Mouse (Mus musculus) hindbrain, embryonic 12.5 days (tissue): ENCODE measurements around the gene Nckap1. TPM values are rescaled to one million over a fixed set of nuclear protein-coding genes. Genes with fewer than 3 reads are reported as not detected.
"Not testable (repeated sequence)": the region's sequence is repeated elsewhere in the genome, so short reads cannot be mapped to it uniquely, and the experiment has no call there.

Source experiments
- ATAC-seq: fragments of 200-750 bp; cut with Nextera tagmentation; 2 replicates; pipeline ENCODE4 v1.8.0; 2017; ENCODE audit warnings: moderate TSS enrichment; ENCODE audit not compliant: low FRiP score
- H3K27ac ChIP-seq: fragments of 300-500 bp; sonication (generic); 2 replicates; pipeline ENCODE4 v1.5.1; 2016; ENCODE audit warnings: mild to moderate bottlenecking
- H3K27me3 ChIP-seq: fragments of 300-500 bp; sonication (generic); 2 replicates; pipeline ENCODE4 v1.6.1; 2016; ENCODE audit warnings: mild to moderate bottlenecking
- H3K36me3 ChIP-seq: fragments of 300-500 bp; sonication (generic); 2 replicates; pipeline ENCODE4 v1.6.1; 2016; ENCODE audit warnings: mild to moderate bottlenecking
- H3K4me1 ChIP-seq: fragments of 300-500 bp; sonication (generic); 2 replicates; pipeline ENCODE4 v1.6.1; 2016
- H3K4me2 ChIP-seq: fragments of 300-500 bp; sonication (generic); replicated peaks from 2 replicates; pipeline ENCODE4 v1.6.1; 2016; ENCODE audit warnings: mild to moderate bottlenecking
- H3K4me3 ChIP-seq: fragments of 300-500 bp; sonication (generic); 2 replicates; pipeline ENCODE4 v1.5.1; 2016; ENCODE audit warnings: mild to moderate bottlenecking
- H3K9ac ChIP-seq: fragments of 300-500 bp; sonication (generic); 2 replicates; pipeline ENCODE4 v1.6.1; 2016; ENCODE audit warnings: mild to moderate bottlenecking, moderate library complexity
- H3K9me3 ChIP-seq: fragments of 300-500 bp; sonication (generic); replicated peaks from 2 replicates; pipeline ENCODE4 v1.6.1; 2016; ENCODE audit warnings: mild to moderate bottlenecking
- WGBS: fragments of 180-500 bp; shearing (Covaris S2); methylation state at CpG from one replicate; pipeline ENCODE4 v1.1.7; 2016; 5-methylcytosine and 5-hydroxymethylcytosine counted together
- polyA plus RNA-seq: library from polyadenylated mRNA; unstranded; fragments of >200 nt; fragmentation: Nextera tagmentation; extraction: Ambion mirVana; gene quantifications from 2 replicates; pipeline ENCODE4 v1.2.1, GENCODE M21; 2016

The Nckap1 gene
- polyA plus RNA-seq, 1 experiment from 2014 or later: 109 TPM

DNA sequence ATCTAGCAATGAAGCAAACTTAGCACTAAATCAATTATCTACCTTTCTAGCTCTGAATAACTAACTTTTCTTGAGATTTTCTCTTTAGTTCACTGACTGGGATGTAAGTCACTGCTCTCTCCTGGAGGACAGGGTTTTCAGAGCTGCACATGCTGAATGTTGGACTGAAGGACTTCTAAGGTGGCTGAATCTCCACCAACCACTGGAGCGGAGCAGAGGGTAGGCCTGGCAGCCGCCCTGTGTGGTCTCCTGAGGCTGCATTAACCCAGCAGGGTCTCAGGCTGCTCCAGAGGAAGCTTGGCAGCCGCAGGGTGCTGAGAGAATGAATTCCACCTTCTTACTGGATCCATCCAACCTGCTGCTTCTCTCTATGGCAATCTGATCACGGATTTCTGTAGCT, 31.5 kb downstream of the Nckap1 start:
- Histone ChIP-seq H3K36me3 (peaks cover 53% of the 10 kb centered on the region), H3K4me3 (no peak overlapping the region), H3K4me1 (no peaks in the 10 kb centered on the region), H3K27me3 (no peaks in the 10 kb centered on the region), H3K4me2 (no peak overlapping the region), H3K9me3 (no peaks in the 10 kb centered on the region), H3K27ac (no peak overlapping the region), H3K9ac (no peak overlapping the region)
- 88% methylated on average over 4 of the region's 4 CpGs for WGBS
- no peak for ATAC-seq

- Histone ChIP-seq H3K27ac (no peak overlapping the region), H3K27me3 (no peaks in the 10 kb centered on the region), H3K9me3 (no peaks in the 10 kb centered on the region), H3K4me2 (no peak overlapping the region), H3K4me1 (no peaks in the 10 kb centered on the region), H3K4me3 (no peak overlapping the region), H3K36me3 (peaks cover 60% of the 10 kb centered on the region), H3K9ac (no peak overlapping the region)
- WGBS: 100% methylated on average over 1 of the region's 1 CpGs
- no peak for ATAC-seq
These were observed 33.3 kb downstream of the Nckap1 start for GRCm38 (mm10) chr2:80547901-80548300.

GRCm38 (mm10) chr2:80542801-80543200, 38.4 kb downstream of the Nckap1 start:
- Histone ChIP-seq H3K27me3 (no peaks in the 10 kb centered on the region), H3K36me3 (peaks cover 35% of the 10 kb centered on the region), H3K4me2 (no peak overlapping the region), H3K4me1 (no peaks in the 10 kb centered on the region), H3K9me3 (no peaks in the 10 kb centered on the region), H3K9ac (no peak overlapping the region), H3K4me3 (no peak overlapping the region), H3K27ac (no peak overlapping the region)
- 92% methylated on average over 5 of the region's 5 CpGs for WGBS
- no peak for ATAC-seq

- H3K4me2 ChIP-seq: no peak overlapping the region
- no peak overlapping the region for H3K4me3 ChIP-seq
- H3K9ac ChIP-seq: no peak overlapping the region
- no peaks in the 10 kb centered on the region for H3K27me3 ChIP-seq
- H3K4me1 ChIP-seq: no peaks in the 10 kb centered on the region
- ATAC-seq: no peak
- peaks cover 42% of the 10 kb centered on the region for H3K36me3 ChIP-seq
- no peak overlapping the region for H3K27ac ChIP-seq
- no peaks in the 10 kb centered on the region for H3K9me3 ChIP-seq
- 65% methylated on average over 3 of the region's 3 CpGs for WGBS
These were observed 44.0 kb downstream of the Nckap1 start for GRCm38 (mm10) chr2:80537156-80537555.

DNA sequence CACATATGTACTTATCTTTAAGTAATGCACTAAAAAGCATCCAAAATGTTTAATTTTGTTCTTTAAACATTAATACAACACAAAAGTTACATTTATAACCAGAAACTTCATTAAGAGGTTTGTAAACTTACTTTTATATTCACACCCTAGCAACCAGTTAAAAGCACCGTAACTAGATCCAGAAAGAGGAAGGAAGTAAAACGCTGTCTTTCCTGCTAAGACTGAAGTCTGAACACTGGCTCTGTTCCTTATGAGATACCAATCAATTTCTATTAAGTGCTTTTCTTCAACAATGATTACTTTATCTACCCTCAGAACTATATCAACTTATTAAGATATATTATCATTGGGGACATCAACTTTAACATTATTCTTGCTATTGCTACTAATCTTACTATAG, 44.6 kb downstream of the Nckap1 start:
- no peaks in the 10 kb centered on the region for H3K9me3 ChIP-seq
- no peak overlapping the region for H3K4me3 ChIP-seq
- no peaks in the 10 kb centered on the region for H3K27me3 ChIP-seq
- H3K36me3 ChIP-seq: peaks cover 45% of the 10 kb centered on the region
- no peaks in the 10 kb centered on the region for H3K4me1 ChIP-seq
- no peak overlapping the region for H3K27ac ChIP-seq
- WGBS: 95% methylated on average over 2 of the region's 2 CpGs
- no peak overlapping the region for H3K9ac ChIP-seq
- no peak overlapping the region for H3K4me2 ChIP-seq
- no peak for ATAC-seq

DNA sequence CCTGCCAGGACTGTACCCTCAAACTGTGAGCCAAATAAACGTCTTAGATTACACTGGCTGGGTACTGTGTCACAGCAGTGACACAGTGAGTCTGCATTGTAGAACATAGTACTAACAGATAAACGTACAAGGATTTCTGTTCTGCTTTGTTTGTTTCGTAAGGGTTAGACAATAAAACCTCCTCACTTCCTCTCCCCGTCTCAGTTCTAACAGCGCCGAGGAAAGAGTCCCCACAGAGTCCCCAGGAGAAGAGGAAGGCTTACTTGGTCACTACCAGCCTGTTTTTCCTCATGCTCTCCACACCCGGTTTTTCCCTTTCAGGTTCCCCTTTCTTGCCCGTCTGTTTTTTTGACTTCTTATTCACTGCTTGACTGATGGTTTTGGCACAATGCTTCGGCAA, 56.9 kb downstream of the Nckap1 start:
- no peak for ATAC-seq
- no peak overlapping the region for H3K9ac ChIP-seq
- H3K4me2 ChIP-seq: no peak overlapping the region
- peaks cover 5% of the 10 kb centered on the region; the same call in 1 of the 2 replicates for H3K9me3 ChIP-seq
- H3K4me3 ChIP-seq: no peak overlapping the region
- H3K4me1 ChIP-seq: no peaks in the 10 kb centered on the region
- H3K36me3 ChIP-seq: peaks cover 64% of the 10 kb centered on the region
- 93% methylated on average over 9 of the region's 9 CpGs for WGBS
- no peaks in the 10 kb centered on the region for H3K27me3 ChIP-seq
- no peak overlapping the region for H3K27ac ChIP-seq

DNA sequence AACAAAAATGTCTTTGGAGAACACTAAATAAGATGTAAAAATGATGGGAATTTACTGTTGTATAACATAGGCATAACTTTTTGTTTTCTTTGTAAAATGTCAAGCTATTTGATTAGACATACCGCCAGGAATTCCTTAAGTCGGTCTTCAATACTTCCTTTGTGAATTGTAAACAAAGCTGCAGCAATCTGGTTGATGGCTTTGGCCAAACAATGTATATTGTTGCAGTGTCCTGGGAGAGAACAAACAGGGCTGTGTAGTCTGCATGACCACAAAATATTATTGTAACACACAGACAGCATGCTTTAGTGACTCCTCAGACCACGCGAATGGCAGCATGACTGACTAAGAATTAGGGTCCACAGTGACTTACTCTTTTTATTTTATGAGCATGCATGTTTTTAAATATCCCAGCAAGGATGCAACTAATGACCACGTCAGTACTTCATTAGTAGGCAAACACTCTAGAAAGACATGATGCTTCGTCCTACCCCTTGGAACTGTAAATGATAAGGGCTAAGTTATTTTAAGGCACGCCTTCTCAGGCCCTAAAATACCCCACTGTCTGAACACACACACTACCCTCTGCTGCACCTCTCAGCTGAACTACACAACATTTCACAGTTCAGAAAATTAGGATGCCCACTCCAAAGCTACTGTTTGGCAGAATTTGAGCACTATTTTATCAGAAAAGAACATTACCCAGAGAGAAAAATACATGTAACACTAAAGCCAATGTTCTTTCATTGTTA, 75.0 kb downstream of the Nckap1 start:
- Histone ChIP-seq H3K27ac (no peak overlapping the region), H3K4me1 (no peaks in the 10 kb centered on the region), H3K36me3 (peaks cover 54% of the 10 kb centered on the region), H3K9me3 (no peaks in the 10 kb centered on the region), H3K9ac (no peak overlapping the region), H3K4me3 (no peak overlapping the region), H3K4me2 (no peak overlapping the region), H3K27me3 (no peaks in the 10 kb centered on the region)
- 73% methylated on average over 7 of the region's 7 CpGs for WGBS
- no peak for ATAC-seq

GRCm38 (mm10) chr2:80502132-80502531, 79.0 kb downstream of the Nckap1 start:
- Histone ChIP-seq H3K4me1 (no peaks in the 10 kb centered on the region), H3K9ac (no peak overlapping the region), H3K36me3 (peaks cover 52% of the 10 kb centered on the region), H3K4me3 (no peak overlapping the region), H3K4me2 (no peak overlapping the region), H3K9me3 (no peaks in the 10 kb centered on the region), H3K27ac (no peak overlapping the region), H3K27me3 (no peaks in the 10 kb centered on the region)
- ATAC-seq: no peak
- 95% methylated on average over 4 of the region's 4 CpGs for WGBS

GRCm38 (mm10) chr2:80495304-80495703, 85.9 kb downstream of the Nckap1 start:
- not testable (repeated sequence) for ATAC-seq, H3K27me3 ChIP-seq, H3K9ac ChIP-seq, H3K4me1 ChIP-seq, H3K9me3 ChIP-seq, H3K27ac ChIP-seq, H3K4me2 ChIP-seq, H3K4me3 ChIP-seq
- peaks cover 11% of the 10 kb centered on the region for H3K36me3 ChIP-seq
- 74% methylated on average over 7 of the region's 7 CpGs for WGBS

GRCm38 (mm10) chr2:80486851-80487250, 94.3 kb downstream of the Nckap1 start:
- no peak for ATAC-seq
- Histone ChIP-seq H3K4me3 (no peak overlapping the region), H3K9ac (no peak overlapping the region), H3K9me3 (no peaks in the 10 kb centered on the region), H3K27ac (no peak overlapping the region), H3K36me3 (no peaks in the 10 kb centered on the region), H3K4me2 (no peak overlapping the region), H3K4me1 (no peaks in the 10 kb centered on the region), H3K27me3 (no peaks in the 10 kb centered on the region)
- WGBS: 73% methylated on average over 5 of the region's 5 CpGs

- Histone ChIP-seq H3K27ac (no peak overlapping the region), H3K4me3 (no peak overlapping the region), H3K36me3 (no peaks in the 10 kb centered on the region), H3K4me1 (no peaks in the 10 kb centered on the region), H3K4me2 (no peak overlapping the region), H3K9ac (no peak overlapping the region), H3K9me3 (no peaks in the 10 kb centered on the region), H3K27me3 (no peaks in the 10 kb centered on the region)
- WGBS: 94% methylated on average over 5 of the region's 5 CpGs
- no peak for ATAC-seq
These were observed 96.2 kb downstream of the Nckap1 start for GRCm38 (mm10) chr2:80484951-80485350.

DNA sequence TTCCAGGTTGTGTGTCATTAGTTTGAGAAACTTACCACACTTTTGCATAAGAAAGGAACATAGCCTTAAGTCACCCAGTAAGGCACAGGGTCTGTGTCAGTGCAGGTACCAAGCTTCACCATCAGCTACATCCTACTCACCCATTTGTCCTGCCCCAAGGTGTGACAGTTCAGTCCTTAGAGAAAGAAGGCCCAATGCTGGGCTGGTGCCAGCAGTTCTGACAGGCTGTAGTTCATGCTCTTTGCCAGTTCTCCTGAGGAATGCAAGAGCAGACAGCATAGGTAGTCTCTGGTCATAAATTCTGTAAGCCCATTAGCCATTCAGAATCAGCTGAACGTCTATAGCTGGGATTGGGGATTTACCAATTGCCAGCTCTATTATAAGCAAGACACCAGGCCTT, 105.3 kb downstream of the Nckap1 start:
- Histone ChIP-seq H3K4me3 (no peak overlapping the region), H3K9ac (no peak overlapping the region), H3K9me3 (no peaks in the 10 kb centered on the region), H3K4me1 (no peaks in the 10 kb centered on the region), H3K27ac (no peak overlapping the region), H3K4me2 (no peak overlapping the region), H3K27me3 (no peaks in the 10 kb centered on the region), H3K36me3 (no peaks in the 10 kb centered on the region)
- 52% methylated on average over 1 of the region's 1 CpGs for WGBS
- ATAC-seq: no peak

DNA sequence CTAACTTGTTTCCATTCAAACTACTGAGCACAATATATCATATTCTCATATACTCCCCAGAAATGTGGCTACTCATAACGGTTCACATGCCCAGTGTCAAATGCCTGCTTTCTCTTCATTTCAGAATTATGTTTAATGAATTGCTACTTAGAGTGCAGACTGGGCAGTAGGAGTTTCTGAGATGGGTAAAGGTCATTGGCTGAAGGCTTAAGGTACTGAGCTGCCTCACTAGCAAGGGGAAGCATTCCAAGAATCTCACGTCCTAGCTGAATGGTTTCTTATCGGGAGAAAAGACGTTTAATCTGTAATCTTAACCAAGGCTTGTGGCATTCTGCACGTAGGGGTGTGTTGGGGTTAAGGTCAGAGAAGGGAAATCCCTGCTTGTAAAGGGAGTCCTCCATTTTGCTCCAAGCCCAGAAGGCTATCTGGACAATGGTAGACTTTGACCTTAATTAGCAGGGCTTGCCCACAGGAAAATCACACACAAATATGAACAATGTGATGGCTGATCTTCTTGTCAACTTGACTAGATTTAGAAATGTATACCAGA, 106.9 kb downstream of the Nckap1 start:
- Histone ChIP-seq H3K4me1 (no peaks in the 10 kb centered on the region), H3K36me3 (no peaks in the 10 kb centered on the region), H3K4me3 (no peak overlapping the region), H3K27ac (no peak overlapping the region), H3K4me2 (no peak overlapping the region), H3K9ac (no peak overlapping the region), H3K9me3 (no peaks in the 10 kb centered on the region), H3K27me3 (no peaks in the 10 kb centered on the region)
- WGBS: 83% methylated on average over 5 of the region's 5 CpGs
- ATAC-seq: no peak
